In the genomic region with DNA sequence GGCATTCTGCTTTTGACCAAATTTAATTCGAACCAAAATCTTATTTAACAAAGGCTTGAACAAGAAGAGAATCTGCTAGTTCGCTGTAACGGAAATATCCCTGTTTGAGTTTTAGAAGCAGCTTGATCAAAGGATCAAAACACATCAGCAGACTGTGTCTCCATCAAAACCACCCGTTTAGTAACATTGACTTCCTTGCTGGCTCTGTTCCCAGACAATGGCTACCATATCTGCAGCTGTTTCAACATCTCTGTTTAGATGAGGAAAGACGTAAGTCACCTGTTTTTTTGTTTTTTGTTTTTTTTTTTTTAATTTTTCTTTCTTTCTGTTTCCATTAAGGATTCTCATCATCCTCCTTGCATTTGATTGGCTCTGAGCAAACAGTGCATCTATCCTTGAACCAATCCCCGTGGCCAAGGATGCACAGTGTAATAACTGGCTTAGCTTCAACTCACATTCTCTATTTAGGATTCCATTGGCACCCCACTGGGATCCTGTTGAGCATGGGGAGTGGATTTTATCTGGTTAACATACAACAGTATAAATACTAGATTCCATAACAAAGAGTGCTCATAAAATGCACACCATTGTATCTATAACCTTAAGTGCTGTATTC, we compare ENCODE assay signal across 18 mouse cellular contexts. TPM values are rescaled to one million over a fixed set of nuclear protein-coding genes. Genes with fewer than 3 reads are reported as not detected.
DNase-seq lines count a peak whose midpoint lies in the region; ATAC-seq and TF ChIP-seq lines count a peak whose summit lies in the region.
"Had no signal": no experiment of that assay in that cellular context is flagged by ENCODE, and none has a peak within 500 bp of the region (broad histone marks: within the 10 kb centered on the region; RNA-seq: fewer than 3 reads in every experiment).

No protein-coding gene starts in this region.

- H3K27me3 ChIP-seq in embryonic facial prominence, embryonic 14.5 days (replicated peaks; ENCODE audit: control insufficient read depth, insufficient read depth, low read length): no peaks in the 10 kb centered on the region
- H3K27me3 ChIP-seq in embryonic facial prominence, embryonic 10.5 days (replicated peaks; ENCODE audit: low read depth, poor library complexity, severe bottlenecking): no peaks in the 10 kb centered on the region
- no peaks in the 10 kb centered on the region for H3K27me3 ChIP-seq in myocyte (ENCODE audit: control insufficient read depth, insufficient read depth, insufficient read length)
- H3K27me3 ChIP-seq: embryonic facial prominence, embryonic 13.5 days; midbrain, embryonic 12.5 days; neural tube, embryonic 15.5 days had no signal

- H3K4me1 ChIP-seq in embryonic facial prominence, embryonic 14.5 days (ENCODE audit: control insufficient read depth, insufficient read depth, low read length): peaks cover 4% of the 10 kb centered on the region; the same call in 1 of the 2 replicates
- peaks cover 7% of the 10 kb centered on the region for H3K4me1 ChIP-seq in embryonic facial prominence, embryonic 10.5 days
- H3K4me1 ChIP-seq in lung, adult 2 months (ENCODE audit: control insufficient read depth, insufficient read depth, low read length): peaks cover 4% of the 10 kb centered on the region
- H3K4me1 ChIP-seq: embryonic facial prominence, embryonic 13.5 days; midbrain, embryonic 12.5 days; neural tube, embryonic 15.5 days had no signal

- no peak overlapping the region for H3K9ac ChIP-seq in embryonic facial prominence, embryonic 14.5 days (ENCODE audit: low read depth, low read length)
- H3K9ac ChIP-seq: embryonic facial prominence, embryonic 13.5 days; midbrain, embryonic 12.5 days; neural tube, embryonic 15.5 days had no signal

- H3ac ChIP-seq in myocyte (ENCODE audit: control insufficient read depth, insufficient read length): no peak overlapping the region

- intact Hi-C loops in heart, postnatal 14 days (cut with DNase I): no loop called here

- WGBS in embryonic facial prominence, embryonic 14.5 days: 48% methylated on average over 6 of the region's 6 CpGs
- 88% methylated on average over 6 of the region's 6 CpGs for WGBS in embryonic facial prominence, embryonic 10.5 days
- WGBS in lung, adult 2 months: 21% methylated on average over 6 of the region's 6 CpGs

- peak; percentile 85 for DNase-seq in embryonic facial prominence, embryonic 14.5 days (ENCODE audit: low spot score)
- no peak for DNase-seq in embryonic facial prominence, embryonic 10.5 days (ENCODE audit: low spot score)
- DNase-seq in lung, adult 18-20 months: peak; percentile 50 to 82
- DNase-seq in lung, adult 2 months: no peak
- peak; percentile 27 to 50 for DNase-seq in heart, postnatal 14 days
- DNase-seq in thymus, postnatal 0 days (ENCODE audit: low spot score): no peak
- DNase-seq in ovary, postnatal 10 days (ENCODE audit: low spot score): no peak
- DNase-seq: B cell, adult 2 months; cerebellum, adult 9-11 months; gastrocnemius, postnatal 14 days; thymus, postnatal 14 days had no signal

- TF ChIP-seq CTCF in lung, adult 2 months (IDR thresholded peaks at IDR 0.05; ENCODE audit: insufficient read depth, low read length): no peak

- H3K79me2 ChIP-seq in myocyte (ENCODE audit: control insufficient read depth, insufficient read depth): no peaks in the 10 kb centered on the region

- H3K36me3 ChIP-seq in embryonic facial prominence, embryonic 14.5 days (ENCODE audit: control insufficient read depth, insufficient read depth, low read length): no peaks in the 10 kb centered on the region
- no peaks in the 10 kb centered on the region for H3K36me3 ChIP-seq in embryonic facial prominence, embryonic 10.5 days (replicated peaks)
- H3K36me3 ChIP-seq in myocyte (ENCODE audit: control insufficient read depth, insufficient read depth): no peaks in the 10 kb centered on the region
- H3K36me3 ChIP-seq: embryonic facial prominence, embryonic 13.5 days; midbrain, embryonic 12.5 days; neural tube, embryonic 15.5 days had no signal

- ATAC-seq in embryonic facial prominence, embryonic 14.5 days (ENCODE audit: low read depth): no peak
- ATAC-seq: forebrain, embryonic 16.5 days; hindbrain, postnatal 0 days had no signal

- no peak overlapping the region for H3K4me2 ChIP-seq in embryonic facial prominence, embryonic 14.5 days (ENCODE audit: low read depth, low read length)
- H3K4me2 ChIP-seq in myocyte (ENCODE audit: low read depth): no peak overlapping the region
- H3K4me2 ChIP-seq: embryonic facial prominence, embryonic 13.5 days; liver, embryonic 11.5 days; midbrain, embryonic 12.5 days; neural tube, embryonic 15.5 days had no signal

- H3K4me3 ChIP-seq in embryonic facial prominence, embryonic 14.5 days (ENCODE audit: low read depth, low read length): no peak overlapping the region
- H3K4me3 ChIP-seq in embryonic facial prominence, embryonic 10.5 days: no peak overlapping the region
- no peak overlapping the region for H3K4me3 ChIP-seq in lung, adult 2 months (replicated peaks; ENCODE audit: extremely low read depth, low read depth, low read length)
- no peak overlapping the region for H3K4me3 ChIP-seq in myocyte
- H3K4me3 ChIP-seq: embryonic facial prominence, embryonic 13.5 days; midbrain, embryonic 12.5 days; neural tube, embryonic 15.5 days had no signal

- no peak for TF ChIP-seq POLR2A in lung, adult 2 months (IDR thresholded peaks at IDR 0.05; ENCODE audit: borderline replicate concordance, extremely low read depth, low read depth, low read length)
- TF ChIP-seq POLR2A in myocyte (IDR thresholded peaks at IDR 0.05; ENCODE audit: insufficient read length, low read depth): no peak

- no peaks in the 10 kb centered on the region for H3K9me3 ChIP-seq in embryonic facial prominence, embryonic 14.5 days (ENCODE audit: control insufficient read depth, low read length)
- no peaks in the 10 kb centered on the region for H3K9me3 ChIP-seq in embryonic facial prominence, embryonic 10.5 days
- H3K9me3 ChIP-seq: embryonic facial prominence, embryonic 13.5 days; midbrain, embryonic 12.5 days; neural tube, embryonic 15.5 days had no signal

- no peak overlapping the region for H3K27ac ChIP-seq in embryonic facial prominence, embryonic 14.5 days (replicated peaks; ENCODE audit: low read depth, low read length)
- H3K27ac ChIP-seq in embryonic facial prominence, embryonic 10.5 days (replicated peaks): no peak overlapping the region
- H3K27ac ChIP-seq: embryonic facial prominence, embryonic 13.5 days; hindbrain, postnatal 0 days; midbrain, embryonic 12.5 days; neural tube, embryonic 15.5 days had no signal

TF ChIP-seq in myocyte, 11 proteins besides CTCF, POLR2A, EP300 and RAD21:
- no peak for TF ChIP-seq MAX (IDR thresholded peaks at IDR 0.05; ENCODE audit: low read depth)
- TF ChIP-seq E2F4 (IDR thresholded peaks at IDR 0.05; ENCODE audit: insufficient read depth): no peak
- TF ChIP-seq POLR2AphosphoS2 (IDR thresholded peaks at IDR 0.05; ENCODE audit: insufficient read length, low read depth): no peak
- TF ChIP-seq CEBPB (IDR thresholded peaks at IDR 0.05; ENCODE audit: insufficient read depth, poor library complexity, severe bottlenecking): 0 out of 2 replicates have a peak, but pooled peaks have one; percentile 19
- TF ChIP-seq MYOD1 (IDR thresholded peaks at IDR 0.05; ENCODE audit: control insufficient read depth in 1 of 3, insufficient read length in 2 of 3, low read depth in 2 of 3): peak in 1 of 3 experiments; percentile 4

RNA-seq across cellular contexts. Expression of a gene that starts 20.7 kb away (rescaled TPM):
- polyA plus RNA-seq in embryonic facial prominence, embryonic 14.5 days (2014; fragmentation: Nextera tagmentation; extraction: Ambion mirVana): 115 and 116 TPM in 2 replicates
- polyA plus RNA-seq in embryonic facial prominence, embryonic 10.5 days (2016; fragmentation: Nextera tagmentation; extraction: Ambion mirVana): 85.4 and 93.6 TPM in 2 replicates
- 50.4 and 61.7 TPM in 2 replicates for polyA plus RNA-seq in lung, adult 2 months (2012; rRNA removed)
- 10 to 100 TPM; 58.4 to 61.7 TPM for total RNA-seq in heart, postnatal 14 days (2021)
- 41.2 TPM for polyA plus RNA-seq in myocyte (2012; fragmentation: generic; extraction: Trizol)
- polyA plus RNA-seq in thymus, postnatal 0 days (2015; fragmentation: Nextera tagmentation; extraction: Ambion mirVana): 55.6 and 56.8 TPM in 2 replicates

Comparison
In these comparisons a context has a peak if more than half of its experiments do, and no peak if none do; other contexts are left out.
1. DNase-seq: peak in embryonic facial prominence, embryonic 14.5 days (single experiment), lung, adult 18-20 months (2 of 2) and heart, postnatal 14 days (2 of 2); none in embryonic facial prominence, embryonic 10.5 days (single experiment), lung, adult 2 months (single experiment), thymus, postnatal 0 days (single experiment) and ovary, postnatal 10 days (single experiment).